Mouse (Mus musculus): ENCODE results near the gene Lmln.

- TF ChIP-seq CTCF (IDR thresholded peaks at IDR 0.05; ENCODE audit: insufficient read depth, low read length): no peak
- TF ChIP-seq POLR2A (IDR thresholded peaks at IDR 0.05; ENCODE audit: borderline replicate concordance, extremely low read depth, low read depth, low read length): no peak
Observed at GRCm38 (mm10) chr16:33158590-33159071, 96.3 kb downstream of the Lmln start.
